Mouse (Mus musculus) heart, adult 2 months (tissue): ENCODE measurements at regions not wholly inside any gene's neighbourhood (a gene's known extent, or its start where the extent isn't known, plus 50 kb on each side); places are given as distances from the start of the nearest gene placed in this dataset.

Experiments
- DNase-seq, 2 experiments: peaks; one replicate each; pipeline ENCODE4 v3.0.0; 2021
- H3K27ac ChIP-seq: fragments of 200-600 bp; 2 replicates; pipeline ENCODE4 v1.8.1; 2022
- H3K27me3 ChIP-seq: fragments of 200-500 bp; 2 replicates; pipeline ENCODE4 v1.6.1; 2012; ENCODE audit warnings: mild to moderate bottlenecking, low read length, inconsistent platforms, mixed read lengths; ENCODE audit not compliant: control insufficient read depth, insufficient read depth
- H3K36me3 ChIP-seq: fragments of 200-500 bp; 2 replicates; pipeline ENCODE4 v1.6.1; 2012; ENCODE audit warnings: low read length, inconsistent platforms; ENCODE audit not compliant: control insufficient read depth, insufficient read depth
- H3K4me1 ChIP-seq: fragments of 200-500 bp; 2 replicates; pipeline ENCODE4 v1.6.1; 2011; ENCODE audit warnings: low read length; ENCODE audit not compliant: control insufficient read depth, insufficient read depth
- H3K4me3 ChIP-seq: fragments of 200-600 bp; 2 replicates; pipeline ENCODE4 v1.8.1; 2022
- H3K79me2 ChIP-seq: fragments of 200-500 bp; replicated peaks from 2 replicates; pipeline ENCODE4 v1.6.1; 2012; ENCODE audit warnings: mild to moderate bottlenecking, inconsistent platforms, low read length, moderate library complexity, mixed read lengths; ENCODE audit not compliant: control insufficient read depth, insufficient read depth
- H3K9ac ChIP-seq: fragments of 200-500 bp; 2 replicates; pipeline ENCODE4 v1.6.1; 2012; ENCODE audit warnings: low read depth, mild to moderate bottlenecking, control low read depth, inconsistent platforms, low read length, mixed read lengths
- CTCF ChIP-seq: fragments of 200-600 bp; IDR thresholded peaks from 2 replicates; pipeline ENCODE4 v1.8.1; 2022; ENCODE audit warnings: antibody characterized with exemption, mild to moderate bottlenecking, moderate library complexity
- EP300 ChIP-seq: fragments of 200-500 bp; IDR thresholded peaks from 2 replicates; pipeline ENCODE4 v1.6.1; 2011; ENCODE audit warnings: low read depth, low read length, control low read depth; ENCODE audit not compliant: insufficient read depth
- POLR2A ChIP-seq: fragments of 200-500 bp; IDR thresholded peaks from 2 replicates; pipeline ENCODE4 v1.6.1; 2011; ENCODE audit warnings: mild to moderate bottlenecking, low read depth, low read length, control low read depth; ENCODE audit not compliant: insufficient read depth
- WGBS: fragments of 180-500 bp; shearing (Covaris S2); methylation state at CpG from one replicate; pipeline ENCODE4 v1.1.7; 2018; 5-methylcytosine and 5-hydroxymethylcytosine counted together
- intact Hi-C: fragments of 180-260 bp; cut with DNase I; formaldehyde crosslinking; loops from one replicate; pipeline ENCODE4 v1.15.1; 2025

DNA sequence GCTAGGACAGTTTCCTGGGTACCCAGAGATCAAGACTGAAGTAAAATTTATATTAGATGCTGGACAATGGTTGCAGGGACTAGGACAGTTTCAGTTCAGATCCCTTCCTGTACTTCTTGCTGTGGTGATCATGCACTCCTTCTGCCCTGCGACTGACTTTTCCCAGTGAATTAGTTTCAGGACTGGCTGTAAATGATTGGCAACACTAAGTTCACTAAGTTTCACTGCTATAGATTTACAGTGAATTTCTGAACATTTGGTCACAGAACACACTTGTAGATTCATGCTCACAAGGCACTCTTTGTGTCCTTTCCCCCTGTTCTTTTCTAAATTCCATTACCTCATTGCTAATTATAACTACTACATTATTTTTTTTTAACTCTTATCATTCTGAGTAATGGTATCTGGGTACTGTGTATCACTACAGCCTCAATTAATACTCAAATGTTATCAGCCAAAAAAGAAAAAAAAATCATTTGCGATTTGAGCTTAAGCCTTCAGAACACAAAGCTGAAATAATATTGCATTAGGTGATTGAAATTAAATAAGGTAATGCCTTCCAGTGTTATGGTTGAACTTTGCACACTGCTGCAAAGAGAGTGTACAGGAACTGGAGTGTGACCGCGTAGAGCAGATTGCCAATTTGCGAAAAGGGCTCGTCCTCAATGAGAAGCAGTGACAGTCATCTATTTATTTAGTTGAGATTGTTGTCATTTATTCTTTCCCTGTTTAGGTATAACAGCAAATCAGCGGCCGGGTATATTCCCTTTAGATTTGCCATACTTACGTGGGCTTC lies 618.2 kb upstream of the Alcam start:
- Histone ChIP-seq H3K27me3 (no peaks in the 10 kb centered on the region), H3K79me2 (no peaks in the 10 kb centered on the region), H3K36me3 (no peaks in the 10 kb centered on the region), H3K4me1 (no peaks in the 10 kb centered on the region), H3K27ac (no peak overlapping the region), H3K4me3 (no peak overlapping the region), H3K9ac (no peak overlapping the region)
- no peak for DNase-seq
- WGBS = 73% methylated on average over 9 of the region's 9 CpGs
- TF ChIP-seq POLR2A = no peak
- TF ChIP-seq EP300 = no peak
- no peak for TF ChIP-seq CTCF
- intact Hi-C loops = no loop called here

- no peaks in the 10 kb centered on the region for H3K79me2 ChIP-seq
- no peaks in the 10 kb centered on the region for H3K27me3 ChIP-seq
- no peak overlapping the region for H3K4me3 ChIP-seq
- no peaks in the 10 kb centered on the region for H3K36me3 ChIP-seq
- DNase-seq = no peak
- no peaks in the 10 kb centered on the region for H3K4me1 ChIP-seq
- no peak overlapping the region for H3K9ac ChIP-seq
- TF ChIP-seq POLR2A (no peak), EP300 (no peak), CTCF (no peak)
- no peak overlapping the region for H3K27ac ChIP-seq
- intact Hi-C loops = no loop called here
- WGBS = 48% methylated on average over 3 of the region's 3 CpGs
Measured at GRCm38 (mm10) chr16:53064151-53064550, 610.3 kb upstream of the Alcam start.

GRCm38 (mm10) chr16:53063061-53063460 lies 609.2 kb upstream of the Alcam start:
- intact Hi-C loops = no loop called here
- Histone ChIP-seq H3K4me1 (no peaks in the 10 kb centered on the region), H3K27me3 (no peaks in the 10 kb centered on the region), H3K36me3 (no peaks in the 10 kb centered on the region), H3K4me3 (no peak overlapping the region), H3K79me2 (no peaks in the 10 kb centered on the region), H3K9ac (no peak overlapping the region), H3K27ac (no peak overlapping the region)
- WGBS = 61% methylated on average over 5 of the region's 5 CpGs
- TF ChIP-seq CTCF = no peak
- TF ChIP-seq EP300 = no peak
- TF ChIP-seq POLR2A = no peak
- no peak for DNase-seq

DNA sequence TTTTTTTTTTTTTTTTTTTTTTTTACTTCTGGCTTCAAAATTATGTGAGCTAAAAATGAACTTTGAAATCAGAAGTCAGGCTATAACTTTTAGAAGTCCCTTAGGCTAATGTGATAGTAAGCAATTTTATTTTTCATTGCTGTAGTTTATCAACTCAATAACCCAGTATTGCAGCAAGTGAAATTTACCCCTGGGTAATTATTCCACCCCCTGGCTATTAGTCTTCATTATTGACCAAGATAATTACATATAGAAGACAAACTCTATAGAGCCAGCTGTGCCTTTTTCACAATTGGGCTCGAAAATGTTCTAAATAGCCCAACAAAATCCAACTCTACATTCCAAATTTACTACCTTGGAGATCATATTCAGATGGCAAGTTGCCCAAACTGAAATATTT lies 572.2 kb upstream of the Alcam start:
- Histone ChIP-seq H3K27ac (no peak overlapping the region), H3K27me3 (no peaks in the 10 kb centered on the region), H3K79me2 (no peaks in the 10 kb centered on the region), H3K4me3 (no peak overlapping the region), H3K4me1 (no peaks in the 10 kb centered on the region), H3K36me3 (no peaks in the 10 kb centered on the region), H3K9ac (no peak overlapping the region)
- TF ChIP-seq CTCF (no peak), POLR2A (no peak), EP300 (no peak)
- DNase-seq = no peak
- WGBS = 59% methylated on average over 1 of the region's 1 CpGs
- intact Hi-C loops = no loop called here

- Histone ChIP-seq H3K79me2 (no peaks in the 10 kb centered on the region), H3K27ac (no peak overlapping the region), H3K9ac (no peak overlapping the region), H3K4me3 (no peak overlapping the region), H3K36me3 (no peaks in the 10 kb centered on the region), H3K4me1 (no peaks in the 10 kb centered on the region), H3K27me3 (no peaks in the 10 kb centered on the region)
- intact Hi-C loops = no loop called here
- WGBS = 84% methylated on average over 1 of the region's 1 CpGs
- DNase-seq = no peak
- no peak for TF ChIP-seq POLR2A
- TF ChIP-seq EP300 = no peak
- TF ChIP-seq CTCF = no peak
Measured at GRCm38 (mm10) chr16:53011847-53012246, 558.0 kb upstream of the Alcam start.

DNA sequence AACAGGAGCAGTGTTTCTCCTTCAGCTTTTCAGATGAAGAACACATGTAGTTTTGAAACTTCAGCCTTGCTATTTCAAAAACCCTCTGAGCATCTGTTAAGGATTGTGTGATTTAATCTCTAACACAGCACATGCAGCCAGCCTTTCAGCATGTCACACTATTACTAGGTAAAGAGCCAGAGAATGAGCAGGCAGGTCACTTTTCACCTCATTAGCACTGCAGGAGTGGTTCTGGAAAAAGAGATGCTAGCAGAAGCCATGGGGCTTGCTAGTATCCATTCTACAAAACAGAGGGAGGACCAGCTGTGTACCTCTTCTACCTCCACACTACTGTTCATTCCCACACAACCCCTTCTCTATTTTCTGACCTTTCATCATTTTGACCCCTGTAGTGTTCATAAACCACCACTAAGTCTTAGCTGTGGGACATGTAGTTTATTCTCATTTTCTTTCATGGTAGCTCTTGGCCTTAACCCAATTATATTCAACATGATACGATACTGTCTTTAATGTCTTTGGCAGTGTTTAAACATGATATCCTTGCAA lies 535.1 kb upstream of the Alcam start:
- Histone ChIP-seq H3K27ac (no peak overlapping the region), H3K36me3 (no peaks in the 10 kb centered on the region), H3K4me1 (no peaks in the 10 kb centered on the region), H3K4me3 (no peak overlapping the region), H3K27me3 (no peaks in the 10 kb centered on the region), H3K9ac (no peak overlapping the region), H3K79me2 (no peaks in the 10 kb centered on the region)
- DNase-seq = no peak
- WGBS = 41% methylated on average over 1 of the region's 1 CpGs
- intact Hi-C loops = no loop called here
- TF ChIP-seq POLR2A (no peak), EP300 (no peak), CTCF (no peak)
